Mouse (Mus musculus) layer of hippocampus, postnatal 36 days (tissue): ENCODE data around the gene Vamp4. TPM values are rescaled to one million over a fixed set of nuclear protein-coding genes. Genes with fewer than 3 reads are reported as not detected.

ENCODE experiments used
- DNase-seq, 2 experiments: peaks; one replicate each; pipeline ENCODE4 v3.0.0; 2022
- total RNA-seq, 2 experiments: library from RNA; stranded (reverse); gene quantifications; 2 replicates each; pipeline ENCODE4 v1.2.3; 2021

Gene Vamp4
- total RNA-seq, 2 experiments from 2014 or later = 100 to 105 TPM

- no peak for DNase-seq
Observed at GRCm38 (mm10) chr1:162648416-162648815, 78.1 kb downstream of the Vamp4 start.

Other genes starting within 250 kb of the Vamp4 start
- gene Dnm3, start 92.5 kb upstream of the Vamp4 start, total RNA-seq = 10 to 100 TPM; 79.8 to 80.9 TPM
- gene Mettl13, start 22.0 kb upstream of the Vamp4 start, total RNA-seq = 10 to 100 TPM; 10.4 to 11.1 TPM
- 1 to 10 TPM; 4.0 TPM for gene Myoc, start 68.6 kb downstream of the Vamp4 start, total RNA-seq
- gene Myocos, start 87.7 kb downstream of the Vamp4 start, total RNA-seq = not detected
- 100 to 1,000 TPM; 169 to 207 TPM for gene Prrc2c, start 170.0 kb downstream of the Vamp4 start, total RNA-seq
- gene Fmo4, start 243.5 kb downstream of the Vamp4 start, total RNA-seq = not detected